Mouse (Mus musculus): Measurements from ENCODE around the gene Ddah1. TPM values are rescaled to one million over a fixed set of nuclear protein-coding genes. Genes with fewer than 3 reads are reported as not detected.
"Not testable (repeated sequence)": the region's sequence is repeated elsewhere in the genome, so short reads cannot be mapped to it uniquely, and the experiment has no call there.

The Ddah1 gene
- total RNA-seq, 4 experiments from 2014 or later, result 55.4 to 64.4 (median 60.5) TPM

DNA sequence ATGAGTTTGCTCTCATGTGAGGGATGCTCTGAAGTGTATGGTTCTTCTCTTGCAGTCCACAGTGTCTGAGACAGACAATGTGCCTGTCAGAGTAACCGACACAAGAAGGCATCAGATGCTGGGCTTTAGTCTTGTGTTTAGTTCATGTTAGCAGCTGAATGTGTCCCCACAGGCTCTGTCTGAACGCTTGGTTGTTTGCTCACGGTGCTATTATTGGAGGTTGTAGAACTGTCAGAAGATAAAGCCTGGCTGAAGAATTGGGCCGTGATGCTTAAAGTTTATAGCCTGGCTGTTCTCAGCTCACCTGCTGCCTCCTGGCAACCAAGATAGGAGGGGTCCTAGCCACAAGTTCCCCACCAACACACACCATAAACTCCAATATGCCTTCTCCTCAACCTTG lies 104.0 kb downstream of the Ddah1 start:
- DNase-seq (ENCODE audit: low spot score in 2 of 2), result no peak

DNA sequence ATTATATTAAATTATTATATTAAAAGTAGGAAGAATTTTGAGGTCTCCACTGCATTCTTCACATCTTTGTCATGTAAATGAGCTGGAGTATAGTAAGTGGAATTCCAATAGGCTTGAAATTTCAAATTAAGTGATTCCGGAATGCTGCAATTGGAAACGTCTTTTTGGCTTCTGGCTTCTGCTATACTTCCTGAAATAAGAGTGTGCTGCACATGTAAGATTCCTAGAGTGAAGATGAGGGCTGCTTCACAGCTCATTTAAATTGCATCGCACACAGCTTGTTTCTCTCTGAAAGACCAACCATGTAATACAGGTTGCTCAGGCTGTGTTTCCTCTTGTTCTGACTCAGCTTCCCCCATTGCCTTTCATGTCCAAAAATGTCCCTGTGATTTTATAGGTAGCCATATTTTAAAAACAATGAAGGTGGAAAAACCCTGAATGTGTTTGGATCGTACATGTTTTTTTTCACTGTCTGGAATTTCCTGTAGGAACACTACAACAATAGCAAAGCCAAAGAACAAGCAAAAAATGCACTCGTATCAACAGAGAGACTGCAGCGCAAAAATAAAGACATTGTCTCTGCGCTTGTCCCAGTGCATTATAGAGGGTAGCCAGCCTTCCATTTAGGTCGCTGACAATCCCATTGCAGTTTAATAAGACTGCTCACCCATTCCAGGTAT lies 105.7 kb downstream of the Ddah1 start:
- no peak for DNase-seq (ENCODE audit: low spot score in 2 of 2)

DNA sequence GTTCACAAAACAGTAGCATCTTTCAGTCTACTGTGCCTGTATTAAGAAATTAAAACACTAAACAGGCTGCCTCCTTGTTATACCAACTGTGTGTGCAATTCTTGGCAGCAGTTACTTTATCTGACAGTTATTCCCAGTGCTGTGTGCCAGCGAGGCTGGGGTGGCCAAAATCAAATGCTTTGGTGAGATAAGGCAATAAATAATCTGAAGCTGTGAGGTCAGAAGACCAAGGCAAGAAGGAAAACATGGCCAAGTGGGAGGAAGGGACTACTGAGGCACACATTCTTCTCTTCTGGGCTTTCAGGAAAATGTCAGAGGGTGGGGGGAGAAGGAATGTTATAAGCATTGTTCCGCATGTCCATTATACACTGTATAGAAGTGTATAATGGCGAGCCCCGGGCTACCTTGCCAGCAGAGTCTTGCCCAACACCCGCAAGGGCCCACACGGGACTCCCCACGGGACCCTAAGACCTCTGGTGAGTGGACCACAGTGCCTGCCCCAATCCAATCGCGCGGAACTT lies 106.3 kb downstream of the Ddah1 start:
- no peak for DNase-seq (ENCODE audit: low spot score in 2 of 2)

DNA sequence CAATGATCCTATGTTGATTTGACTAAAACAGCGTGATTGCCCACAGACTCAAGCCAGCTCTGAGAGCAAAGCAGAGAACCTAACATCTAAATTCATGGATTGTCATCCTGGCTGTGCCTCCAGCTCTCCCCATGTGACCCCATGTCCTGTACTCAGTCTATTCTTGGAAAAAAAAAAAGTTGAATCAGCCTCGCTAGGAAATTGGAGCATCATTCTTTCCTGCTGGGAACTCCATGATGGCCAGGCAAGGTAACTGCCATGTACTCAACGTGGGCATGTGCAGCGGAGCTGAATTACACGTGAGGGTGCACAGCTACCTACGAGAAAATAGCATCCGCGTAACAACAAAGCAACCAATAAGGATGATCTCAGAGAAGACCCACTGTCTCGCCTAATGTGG lies 114.2 kb downstream of the Ddah1 start:
- DNase-seq (ENCODE audit: low spot score in 2 of 2), result no peak

DNA sequence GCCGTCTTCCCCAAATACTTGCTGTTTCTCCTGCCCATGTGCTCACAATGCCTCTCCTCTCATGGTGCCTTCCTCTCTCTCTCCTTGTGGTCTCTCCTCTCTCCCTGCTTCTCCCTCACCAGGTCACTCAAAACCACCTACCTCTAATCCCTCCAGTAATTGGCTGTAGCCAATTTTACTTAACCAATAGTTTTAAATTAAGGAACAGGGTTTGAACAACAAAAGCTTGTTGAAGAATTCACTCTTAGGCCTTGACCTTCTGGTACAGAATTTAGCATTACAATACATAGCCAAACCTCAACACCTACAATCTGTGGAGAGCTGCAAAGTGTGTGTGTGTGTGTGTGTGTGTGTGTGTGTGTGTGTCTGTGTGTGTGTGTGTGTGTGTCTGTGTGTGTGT lies 114.8 kb downstream of the Ddah1 start:
- DNase-seq (ENCODE audit: low spot score in 2 of 2), result no peak

DNA sequence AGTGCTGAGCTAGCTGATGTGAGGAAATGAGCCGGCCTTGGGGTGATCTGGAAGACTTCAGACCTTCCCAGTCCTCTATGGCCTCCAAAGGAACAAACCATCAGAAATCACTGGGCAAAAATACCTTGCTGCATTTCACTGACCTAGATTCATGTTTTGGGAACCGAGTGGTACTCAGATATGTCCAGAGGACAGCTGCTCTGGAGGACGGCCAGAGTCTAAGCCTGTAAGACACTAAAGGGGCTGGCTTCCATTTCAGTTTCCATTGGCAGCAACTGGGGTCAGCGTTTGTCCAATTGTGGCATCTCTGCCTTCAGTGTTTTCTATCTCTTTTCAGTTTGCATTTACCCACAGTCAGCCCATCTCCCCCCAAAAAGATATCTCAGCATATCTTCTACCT lies 115.7 kb downstream of the Ddah1 start:
- no peak for DNase-seq (ENCODE audit: low spot score in 2 of 2)

DNA sequence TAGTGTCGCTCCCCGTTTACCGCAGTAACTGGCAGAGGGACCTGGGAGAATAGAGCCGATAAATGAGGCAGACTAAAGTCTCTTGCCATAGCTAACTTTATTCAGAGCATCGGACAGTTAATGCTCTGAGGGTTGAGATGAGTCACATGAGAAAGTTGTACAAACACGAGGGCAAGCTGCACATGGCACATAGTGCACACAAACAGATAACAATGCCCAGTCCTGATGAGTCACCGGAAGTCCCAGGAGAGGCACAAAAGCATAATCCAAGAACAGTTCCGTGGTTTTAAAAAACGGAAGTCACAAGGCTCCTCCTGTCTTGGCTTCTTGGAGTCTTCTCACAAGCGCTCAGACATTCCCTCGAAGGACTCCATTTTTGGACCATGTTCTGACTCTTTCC lies 117.6 kb downstream of the Ddah1 start:
- no peak for DNase-seq (ENCODE audit: low spot score in 2 of 2)

DNA sequence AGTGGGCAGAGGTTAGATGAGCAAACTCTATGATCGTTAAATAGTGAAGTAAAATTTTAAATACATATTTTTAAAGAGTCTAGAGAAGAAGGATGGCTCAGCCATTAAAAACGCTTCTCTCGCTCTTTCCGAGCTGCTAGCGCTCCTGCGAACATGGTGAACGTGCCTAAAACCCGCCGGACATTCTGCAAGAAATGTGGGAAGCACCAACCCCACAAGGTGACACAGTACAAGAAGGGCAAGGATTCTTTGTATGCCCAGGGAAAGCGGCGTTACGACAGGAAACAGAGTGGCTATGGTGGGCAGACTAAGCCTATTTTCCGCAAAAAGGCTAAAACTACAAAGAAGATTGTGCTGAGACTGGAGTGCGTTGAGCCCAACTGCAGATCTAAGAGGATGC lies 120.4 kb downstream of the Ddah1 start:
- not testable (repeated sequence) for DNase-seq (ENCODE audit: low spot score in 2 of 2)

DNA sequence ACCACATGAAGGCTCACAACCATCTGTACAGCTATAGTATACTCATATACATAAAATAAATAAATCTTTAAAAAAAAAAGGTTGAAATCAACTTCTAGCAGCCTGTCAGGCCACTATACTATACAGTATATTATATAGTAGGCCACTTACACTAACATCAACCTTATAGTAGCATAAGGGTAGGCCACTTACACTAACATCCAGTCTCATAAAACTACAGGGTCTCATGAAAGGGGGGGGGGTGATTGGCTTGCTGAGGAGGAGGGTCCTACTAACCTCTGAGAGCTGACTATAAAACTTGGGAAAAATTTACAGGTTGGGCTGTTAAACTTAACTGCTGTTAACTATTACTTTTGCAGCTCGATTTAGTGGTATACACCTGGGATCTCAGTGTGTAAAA lies 121.9 kb downstream of the Ddah1 start:
- no peak for DNase-seq (ENCODE audit: low spot score in 2 of 2)

DNA sequence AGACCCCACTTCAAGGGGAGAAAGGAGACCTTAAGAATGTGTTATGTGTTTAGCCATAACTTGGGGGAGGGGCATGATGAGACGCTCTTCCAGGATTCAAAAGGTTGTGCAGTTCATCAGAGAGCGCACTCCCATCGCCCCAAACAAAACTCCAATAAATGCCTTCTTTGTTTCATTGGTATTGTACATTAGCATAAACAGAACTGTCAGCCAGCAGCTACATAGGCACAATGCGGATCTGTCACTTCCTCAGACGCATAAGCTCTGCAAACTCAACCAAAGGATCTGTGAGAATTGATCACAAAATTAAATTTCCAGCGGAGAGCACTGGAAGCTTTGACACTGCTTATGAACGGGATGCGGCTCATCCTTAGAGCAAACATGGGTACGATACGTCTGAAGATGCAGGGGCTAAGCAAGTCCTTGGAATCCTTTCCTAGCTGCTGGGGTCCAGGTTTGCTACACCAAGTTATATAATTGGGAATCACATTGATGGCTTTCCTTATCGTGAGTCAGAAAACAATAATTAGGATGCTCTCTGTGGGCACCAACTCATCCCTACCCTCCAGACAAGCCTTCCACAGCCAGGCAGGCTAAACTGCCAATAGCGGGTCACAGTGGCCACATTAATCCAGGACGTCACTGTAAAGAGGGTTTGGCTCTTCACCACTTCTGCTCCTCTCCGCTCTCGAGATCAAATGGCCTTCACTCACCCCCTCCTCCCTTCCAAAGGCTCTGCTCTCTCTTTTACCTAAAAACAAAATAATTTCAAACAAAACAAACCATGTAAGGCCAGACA lies 123.8 kb downstream of the Ddah1 start:
- no peak for DNase-seq (ENCODE audit: low spot score in 2 of 2)

DNA sequence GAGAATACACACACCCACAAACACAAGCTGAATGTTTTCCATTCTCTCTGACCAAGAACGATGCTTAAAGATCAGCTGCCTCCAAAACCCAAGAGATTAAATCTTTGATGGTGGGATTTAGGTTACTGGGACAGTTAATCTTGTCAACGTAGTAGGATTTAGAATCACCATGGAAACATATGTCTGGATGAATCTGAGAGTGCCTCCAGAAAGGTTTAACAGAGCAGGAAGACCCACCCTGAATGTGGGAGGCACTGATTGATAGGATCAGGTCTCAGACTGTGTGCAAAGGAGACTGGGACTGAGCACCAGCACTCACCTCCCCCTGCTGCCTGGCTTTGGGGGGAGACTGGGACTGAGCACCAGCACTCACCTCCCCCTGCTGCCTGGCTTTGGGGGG lies 124.8 kb downstream of the Ddah1 start:
- DNase-seq (ENCODE audit: low spot score in 2 of 2), result no peak

DNA sequence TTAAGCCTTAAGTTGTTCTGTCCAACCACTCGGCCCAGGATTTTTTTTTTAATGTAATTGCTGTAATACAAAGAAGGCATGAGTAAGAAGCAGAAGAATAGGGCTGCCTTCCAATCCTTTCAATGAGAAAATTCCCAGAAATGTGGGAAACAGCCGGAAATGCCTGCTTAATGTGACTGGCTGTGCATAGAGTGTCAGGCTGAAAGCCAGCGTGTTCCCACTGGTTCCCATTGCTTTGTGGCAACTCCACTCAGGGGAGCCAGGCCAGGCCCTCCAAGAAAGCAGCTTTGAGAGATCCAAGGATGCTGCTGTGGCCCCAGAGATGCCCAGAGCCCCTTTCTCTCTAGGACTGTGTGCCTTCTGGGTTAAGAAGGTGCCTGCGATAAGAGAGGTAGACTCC lies 126.9 kb downstream of the Ddah1 start:
- DNase-seq (ENCODE audit: low spot score in 2 of 2), result peak; percentile 37 to 38

DNA sequence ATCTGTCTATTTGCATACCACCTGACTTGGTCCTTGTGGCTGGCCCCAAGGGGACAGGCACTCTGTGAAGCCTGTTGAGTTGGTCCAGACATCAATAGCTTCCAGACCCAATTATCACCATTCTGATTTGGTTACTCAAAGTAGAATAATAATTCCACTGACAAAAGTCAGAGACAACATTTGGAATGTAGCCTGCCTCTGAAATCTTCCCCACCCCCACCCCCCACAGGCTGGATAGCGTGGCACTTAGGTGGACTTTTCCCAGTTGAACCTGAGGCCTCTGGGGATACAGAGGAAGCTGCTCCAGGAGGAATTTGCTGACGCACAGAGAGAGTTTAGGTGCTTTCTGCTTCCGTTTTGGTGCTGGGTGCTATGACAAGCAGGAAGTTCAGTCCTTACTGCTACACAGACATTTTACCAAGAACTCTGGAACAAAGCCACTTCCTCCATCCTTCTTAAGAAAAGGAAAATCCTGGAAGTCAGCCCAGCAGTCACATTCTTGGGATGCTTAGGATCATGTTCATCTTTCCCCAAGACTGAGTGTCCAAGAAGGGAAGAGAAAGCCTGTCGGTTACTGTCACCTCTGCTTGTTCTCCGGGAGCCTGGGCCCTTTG lies 127.5 kb downstream of the Ddah1 start:
- no peak for DNase-seq (ENCODE audit: low spot score in 2 of 2)

DNA sequence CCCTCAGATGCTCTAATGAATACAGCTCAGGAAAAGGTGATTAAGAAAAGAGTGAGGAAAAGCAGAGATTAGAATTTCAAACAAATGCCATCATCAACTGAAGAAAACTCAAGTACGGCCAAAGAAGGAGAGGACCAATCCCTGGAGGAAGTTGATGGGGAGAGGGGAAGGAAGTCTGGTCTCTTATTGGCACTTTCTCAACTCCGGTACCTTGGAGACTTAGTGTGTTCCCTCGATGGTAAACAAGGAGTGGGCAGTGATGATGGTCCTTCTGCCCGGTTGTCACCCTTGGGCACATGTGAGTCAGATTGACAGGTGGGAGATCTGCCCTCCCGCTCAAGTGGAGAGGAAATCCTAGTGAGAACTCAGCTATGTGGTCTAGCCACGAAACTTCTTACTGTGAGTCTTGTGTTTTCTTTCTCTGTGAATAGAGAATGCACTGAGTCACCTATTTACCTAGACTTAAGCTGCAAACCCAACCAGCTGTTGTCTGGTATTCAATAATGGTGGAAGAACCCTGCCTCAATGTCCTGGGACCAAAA lies 129.0 kb downstream of the Ddah1 start:
- DNase-seq (ENCODE audit: low spot score in 2 of 2), result no peak

DNA sequence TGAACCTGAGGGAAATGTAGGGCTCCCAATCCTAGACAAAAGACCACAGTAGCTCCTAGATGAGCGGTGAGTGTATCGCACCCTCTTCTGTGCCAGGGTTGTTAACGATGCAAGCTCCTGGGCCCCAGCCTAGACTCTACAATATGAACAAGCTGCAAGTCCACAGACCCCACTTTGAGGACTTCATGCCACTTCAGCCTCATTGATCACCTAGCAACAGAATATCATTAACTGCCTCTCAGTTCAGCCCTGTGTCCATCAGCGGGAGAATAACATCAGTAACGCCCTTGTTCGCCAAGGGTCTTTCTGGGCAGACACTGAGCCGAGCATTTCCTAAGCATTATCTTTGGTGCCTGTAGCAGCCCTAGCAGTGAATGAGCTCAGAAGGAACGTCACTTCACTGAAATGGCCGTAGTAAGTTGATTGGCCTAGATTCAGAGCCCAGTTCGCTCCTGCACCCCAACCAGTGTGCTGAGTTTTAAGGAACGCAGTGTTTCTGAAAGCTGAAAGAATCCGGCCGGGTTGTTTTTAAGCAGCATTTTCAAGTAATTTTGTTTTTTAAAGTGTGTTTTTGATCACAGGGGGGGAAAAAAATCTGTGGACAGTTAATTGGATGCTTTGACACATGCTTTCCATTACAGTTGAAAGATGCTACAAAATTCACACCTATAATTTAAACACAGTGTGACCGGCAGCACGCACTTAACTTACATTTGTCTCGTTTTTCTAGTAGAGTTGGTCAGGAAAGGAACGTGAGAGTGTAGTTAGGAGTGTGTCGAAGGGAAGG lies 132.1 kb downstream of the Ddah1 start:
- peak; percentile 48 to 78 for DNase-seq (ENCODE audit: low spot score in 2 of 2)

DNA sequence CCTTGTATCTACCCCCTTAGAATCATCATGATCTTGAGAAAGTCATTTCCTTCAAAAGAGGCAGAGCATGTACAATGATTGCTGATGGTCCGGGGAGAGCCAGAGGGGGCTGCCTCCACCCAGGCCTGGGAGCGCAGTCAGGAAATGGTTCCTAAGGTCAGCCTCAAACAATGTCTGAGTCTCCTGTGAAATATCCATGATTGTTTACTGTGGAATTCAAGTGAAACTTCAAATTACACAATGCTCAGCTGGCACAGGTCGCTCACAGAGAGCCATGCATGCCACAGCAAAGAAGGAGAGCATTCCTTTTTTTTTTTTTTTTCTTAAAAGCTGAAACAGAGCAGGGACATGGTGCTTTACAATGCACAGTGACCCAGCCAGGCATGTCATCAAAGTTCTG lies 134.0 kb downstream of the Ddah1 start:
- no peak for DNase-seq (ENCODE audit: low spot score in 2 of 2)

DNA sequence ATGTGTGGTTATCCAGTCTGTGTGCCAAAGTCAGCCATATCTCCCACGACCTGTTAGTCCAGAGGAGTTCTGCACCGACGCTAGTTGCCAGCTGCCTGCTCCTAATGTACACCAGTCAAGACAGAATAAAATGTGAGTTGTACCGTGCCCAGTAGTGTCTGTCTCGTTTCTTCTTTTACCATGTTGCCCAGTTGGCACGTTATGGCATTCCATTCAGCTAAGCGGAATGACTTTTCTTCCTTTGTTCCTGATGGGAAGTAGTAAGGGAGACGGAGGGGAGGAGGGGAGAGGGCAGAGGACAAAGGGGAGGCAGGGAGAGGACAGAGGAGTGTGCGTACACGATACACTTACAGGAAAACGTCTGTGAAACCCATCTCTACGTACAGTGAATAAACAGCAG lies 135.7 kb downstream of the Ddah1 start:
- no peak for DNase-seq (ENCODE audit: low spot score in 2 of 2)

DNA sequence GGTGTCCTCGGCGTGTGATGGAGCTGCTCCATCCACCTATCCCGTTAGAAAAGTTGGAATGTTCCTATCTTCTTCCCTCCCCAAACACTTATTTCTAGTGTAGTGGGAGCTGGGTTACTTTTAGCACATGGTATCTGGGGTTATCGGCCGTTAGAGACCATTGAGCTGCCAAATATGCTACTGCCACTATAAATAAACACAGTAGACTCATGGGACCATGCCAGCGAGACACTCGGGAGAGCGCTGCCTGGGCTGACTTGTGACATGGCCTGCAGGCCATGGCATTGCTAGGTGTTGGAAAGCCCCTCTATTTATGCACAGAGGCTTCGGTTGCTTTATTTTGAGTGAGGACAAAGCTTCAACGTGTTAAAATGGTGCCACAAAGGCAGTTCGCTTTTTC lies 139.3 kb downstream of the Ddah1 start:
- DNase-seq (ENCODE audit: low spot score in 2 of 2), result no peak

DNA sequence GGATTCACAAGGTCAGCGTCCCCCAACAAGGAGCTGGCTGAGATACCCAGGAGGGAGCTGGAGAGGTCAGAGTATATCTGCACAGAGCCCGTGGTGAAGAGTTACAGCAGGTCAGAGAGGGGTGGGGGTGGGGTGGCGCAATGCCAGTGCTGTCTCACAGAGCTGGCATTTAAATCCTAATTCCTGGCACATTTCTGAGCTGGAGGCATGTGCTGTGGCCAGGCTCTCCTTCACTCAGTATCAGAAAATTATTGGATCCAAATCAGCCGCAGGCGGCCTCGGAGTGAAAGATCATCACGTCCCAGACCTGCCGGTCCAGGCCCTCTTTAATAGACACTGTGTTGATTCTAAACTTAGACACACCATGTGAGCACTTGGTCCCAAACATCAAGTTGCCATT lies 141.4 kb downstream of the Ddah1 start:
- no peak for DNase-seq (ENCODE audit: low spot score in 2 of 2)

DNA sequence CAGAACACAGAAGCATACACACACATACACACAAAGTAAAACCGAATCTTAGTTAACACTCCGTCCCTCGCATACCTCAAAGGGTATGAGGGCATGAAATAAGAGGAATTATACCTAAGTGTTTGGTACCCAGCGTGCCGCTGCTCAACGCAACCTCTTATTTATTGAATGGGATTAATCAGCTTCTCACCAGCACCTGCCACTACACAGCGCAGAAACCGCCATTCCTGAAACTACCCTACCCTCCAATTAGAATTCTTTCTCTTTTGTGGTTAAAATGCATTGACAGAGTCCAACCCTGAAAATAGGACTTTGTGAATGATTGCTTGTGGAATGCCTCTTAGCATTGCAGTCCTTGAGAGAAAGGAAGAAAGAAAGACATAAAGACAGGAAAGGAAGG lies 145.1 kb downstream of the Ddah1 start:
- no peak for DNase-seq (ENCODE audit: low spot score in 2 of 2)

All from layer of hippocampus, adult 8-10 months (tissue).